Mouse (Mus musculus) CH12.LX (cell line): Measurements from ENCODE around the gene Fnbp1. TPM values are rescaled to one million over a fixed set of nuclear protein-coding genes. Genes with fewer than 3 reads are reported as not detected.

Experiments used
- DNase-seq: peaks from one replicate; pipeline ENCODE4 v3.0.0-alpha.2; 2013; ENCODE audit errors: extremely low read depth
- H3K27ac ChIP-seq: 2 replicates; pipeline ENCODE4 v1.5.1; 2012; ENCODE audit warnings: low read depth, mild to moderate bottlenecking, control low read depth, moderate library complexity; ENCODE audit not compliant: insufficient read depth
- H3K27me3 ChIP-seq: replicated peaks from 2 replicates; pipeline ENCODE3; 2012; ENCODE audit warnings: inconsistent platforms
- H3K36me3 ChIP-seq, 2 experiments: replicated peaks in 1 of 2; 2 replicates each; pipeline versions ENCODE3 to v1.6.1; 2012; ENCODE audit warnings: inconsistent platforms in 1 of 2, low read length in 1 of 2, mild to moderate bottlenecking in 1 of 2, mixed read lengths in 1 of 2, moderate library complexity in 1 of 2; ENCODE audit not compliant: control insufficient read depth in 1 of 2, insufficient read depth in 1 of 2
- H3K4me1 ChIP-seq, 2 experiments: 2 replicates each; pipeline ENCODE4 v1.6.1; 2012; ENCODE audit warnings: inconsistent platforms in 1 of 2, moderate library complexity in 1 of 2; ENCODE audit not compliant: insufficient read depth in 2 of 2, control insufficient read depth in 1 of 2
- H3K4me2 ChIP-seq: 2 replicates; pipeline ENCODE4 v1.6.1; 2012; ENCODE audit warnings: low read depth, mild to moderate bottlenecking, control low read depth; ENCODE audit not compliant: poor library complexity, insufficient read depth, severe bottlenecking
- H3K4me3 ChIP-seq, 3 experiments: fragments of 150-350 bp in 1 of 3; sonication (generic) in 1 of 3; replicated peaks in 1 of 3; 2 replicates each; pipeline versions ENCODE3 to v1.5.1; 2011 to 2012; ENCODE audit warnings: low read depth in 2 of 3, low read length in 2 of 3, mild to moderate bottlenecking in 2 of 3, moderate library complexity in 2 of 3, control low read depth in 1 of 3, improper control_type of control experiment in 1 of 3, inconsistent platforms in 1 of 3, mixed read lengths in 1 of 3; ENCODE audit not compliant: poor library complexity in 1 of 3
- H3K79me2 ChIP-seq: replicated peaks from 2 replicates; pipeline ENCODE4 v1.6.1; 2012; ENCODE audit warnings: mild to moderate bottlenecking, moderate library complexity; ENCODE audit not compliant: control insufficient read depth, poor library complexity, insufficient read depth, severe bottlenecking; ENCODE audit errors: extremely low read depth
- H3K9ac ChIP-seq: 2 replicates; pipeline ENCODE4 v1.6.1; 2012; ENCODE audit warnings: low read depth, mild to moderate bottlenecking, control low read depth, moderate library complexity; ENCODE audit not compliant: insufficient read depth
- H3K9me3 ChIP-seq: replicated peaks from 2 replicates; pipeline ENCODE3; 2012; ENCODE audit warnings: low read length, inconsistent platforms, mixed read lengths
- BHLHE40 ChIP-seq: IDR thresholded peaks from 2 replicates; pipeline ENCODE4 v1.6.1; 2011; ENCODE audit warnings: mild to moderate bottlenecking, low read depth, low read length, improper control_type of control experiment
- CHD1 ChIP-seq: IDR thresholded peaks from 2 replicates; pipeline ENCODE4 v1.6.1; 2012; ENCODE audit warnings: low read depth, low read length, improper control_type of control experiment, inconsistent platforms
- CTCF ChIP-seq, 2 experiments: IDR thresholded peaks in 1 of 2; conservative IDR thresholded peaks in 1 of 2; 2 replicates each; pipeline ENCODE4 v1.5.1; 2011 to 2012; ENCODE audit warnings: low read depth in 2 of 2, low read length in 2 of 2, improper control_type of control experiment in 1 of 2, inconsistent platforms in 1 of 2, mild to moderate bottlenecking in 1 of 2, moderate library complexity in 1 of 2
- E2F4 ChIP-seq: IDR thresholded peaks from 2 replicates; pipeline ENCODE4 v1.6.1; 2011; ENCODE audit warnings: low read depth, low read length, improper control_type of control experiment; ENCODE audit not compliant: insufficient replicate concordance
- EP300 ChIP-seq: IDR thresholded peaks from 2 replicates; pipeline ENCODE4 v1.6.1; 2011; ENCODE audit warnings: low read length, improper control_type of control experiment
- GABPA ChIP-seq: IDR thresholded peaks from 2 replicates; pipeline ENCODE4 v1.6.1; 2012; ENCODE audit warnings: low read depth, low read length, improper control_type of control experiment, inconsistent platforms; ENCODE audit not compliant: insufficient replicate concordance
- JUN ChIP-seq: IDR thresholded peaks from 2 replicates; pipeline ENCODE4 v1.6.1; 2011; ENCODE audit warnings: low read depth, mild to moderate bottlenecking, low read length, improper control_type of control experiment, moderate library complexity; ENCODE audit not compliant: insufficient read depth
- JUND ChIP-seq: conservative IDR thresholded peaks from 2 replicates; pipeline ENCODE4 v1.6.1; 2011; ENCODE audit warnings: low read depth, low read length, improper control_type of control experiment
- MAFK ChIP-seq: IDR thresholded peaks from 2 replicates; pipeline ENCODE4 v1.6.1; 2011; ENCODE audit warnings: low read length, improper control_type of control experiment; ENCODE audit not compliant: insufficient replicate concordance
- MYC ChIP-seq: IDR thresholded peaks from 2 replicates; pipeline ENCODE4 v1.6.1; 2011; ENCODE audit warnings: low read depth, mild to moderate bottlenecking, improper control_type of control experiment, low read length
- NELFE ChIP-seq: IDR thresholded peaks from 2 replicates; pipeline ENCODE4 v1.6.1; 2011; ENCODE audit warnings: low read depth, low read length, improper control_type of control experiment
- PAX5 ChIP-seq: IDR thresholded peaks from 2 replicates; pipeline ENCODE4 v1.6.1; 2012; ENCODE audit warnings: low read length, inconsistent platforms, mixed read lengths
- POLR2AphosphoS2 ChIP-seq: IDR thresholded peaks from 2 replicates; pipeline ENCODE4 v1.6.1; 2011; ENCODE audit warnings: low read depth, low read length, improper control_type of control experiment
- RAD21 ChIP-seq: IDR thresholded peaks from 2 replicates; pipeline ENCODE4 v1.6.1; 2011; ENCODE audit warnings: low read depth, mild to moderate bottlenecking, low read length, improper control_type of control experiment, moderate library complexity
- SIN3A ChIP-seq: IDR thresholded peaks from 2 replicates; pipeline ENCODE4 v1.6.1; 2012; ENCODE audit warnings: low read length, improper control_type of control experiment, inconsistent platforms
- SMC3 ChIP-seq: IDR thresholded peaks from 2 replicates; pipeline ENCODE4 v1.6.1; 2011; ENCODE audit warnings: low read depth, low read length, improper control_type of control experiment
- UBTF ChIP-seq: IDR thresholded peaks from 2 replicates; pipeline ENCODE4 v1.6.1; 2012; ENCODE audit warnings: low read depth, mild to moderate bottlenecking, inconsistent platforms, low read length, improper control_type of control experiment, moderate library complexity
- USF1 ChIP-seq: IDR thresholded peaks from 2 replicates; pipeline ENCODE4 v1.6.1; 2014; ENCODE audit warnings: low read depth, mild to moderate bottlenecking, inconsistent platforms, low read length, improper control_type of control experiment
- dilution Hi-C: fragments of 300-500 bp; cut with MboI; formaldehyde crosslinking; loops from 2 replicates; pipeline ENCODE4 v1.14.3; 2020; ENCODE audit warnings: low sequenced_read_pairs; ENCODE audit not compliant: extremely low pct_unique_long_range_greater_than_20kb, extremely low pct_ligation_motif_present
- in situ Hi-C: fragments of 300-500 bp; cut with MboI; formaldehyde crosslinking; loops from 3 replicates; pipeline ENCODE4 v1.14.3; 2019; ENCODE audit warnings: low sequenced_read_pairs, low pct_ligation_motif_present, low pct_unique_long_range_greater_than_20kb, mixed read lengths
- polyA plus RNA-seq: library from polyadenylated mRNA; unstranded; fragments of >175 nt; gene quantifications from 2 replicates; pipeline ENCODE4 v1.2.1, GENCODE M21; 2012; ENCODE audit warnings: low read depth; ENCODE audit not compliant: insufficient read length
- total RNA-seq, 2 experiments: library from RNA; depleted of rRNA; stranded (reverse); fragments of 300-350 nt in 1 of 2; fragments of >200 nt in 1 of 2; gene quantifications; 2 replicates each; pipeline ENCODE4 v1.2.3; 2012 to 2014

Gene Fnbp1
- total and polyA plus RNA-seq, 3 experiments = 29.6 to 133 (median 50.5) TPM

- no peak overlapping the region for H3K4me2 ChIP-seq
- dilution Hi-C loops (no loop called here), in situ Hi-C loops (loop anchor here (25.0 kb wide), 1 partner anchor 406 kb away; the partner anchor contains the start of gene Ass1)
- H3K9me3 ChIP-seq = peaks cover 10% of the 10 kb centered on the region
- peaks cover 13 to 46% of the 10 kb centered on the region in 2 experiments for H3K4me1 ChIP-seq
- no peak overlapping the region for H3K4me3 ChIP-seq
- no peaks in the 10 kb centered on the region for H3K27me3 ChIP-seq
- H3K9ac ChIP-seq = no peak overlapping the region
- H3K36me3 ChIP-seq = peaks cover 68 to 81% of the 10 kb centered on the region in 2 experiments
- no peak for DNase-seq
- H3K27ac ChIP-seq = no peak overlapping the region
- TF ChIP-seq CTCF (conservative IDR thresholded peaks at IDR 0.05 in 1 of 2, IDR thresholded peaks at IDR 0.05 in 1 of 2; ENCODE audit: low read depth in 2 of 2, low read length in 2 of 2) (peak in 1 of 2 experiments; percentile 34; a peak in 3 of 4 replicates), SMC3 (peak; percentile 23), E2F4 (no peak)
- no peaks in the 10 kb centered on the region for H3K79me2 ChIP-seq
These were observed 85.7 kb downstream of the Fnbp1 start for GRCm38 (mm10) chr2:31056070-31056469.

DNA sequence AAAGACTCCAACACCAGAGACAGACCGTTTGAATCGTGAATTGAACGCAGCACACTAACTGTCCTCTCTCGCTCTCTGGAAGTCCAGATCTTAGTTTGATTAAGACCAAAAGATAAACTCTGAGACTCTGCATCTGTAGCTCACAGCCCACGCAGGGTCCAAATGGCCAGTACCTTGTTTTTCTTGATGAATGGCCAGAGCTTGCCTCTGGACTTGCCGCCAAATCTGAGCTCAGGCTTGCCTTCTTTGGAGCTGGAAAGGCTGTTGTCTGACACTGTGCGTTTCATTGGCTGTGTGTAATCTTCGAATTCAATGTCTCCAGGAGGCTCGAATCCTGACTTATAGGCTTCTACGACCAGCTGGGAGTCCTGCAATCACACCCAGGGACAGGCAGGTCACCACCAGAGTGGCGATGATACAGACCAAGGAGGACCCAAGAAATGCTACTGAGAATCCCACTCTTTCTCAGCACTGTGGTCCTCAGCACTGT, 87.9 kb downstream of the Fnbp1 start:
- dilution Hi-C loops = no loop called here
- H3K4me3 ChIP-seq = no peak overlapping the region

GRCm38 (mm10) chr2:31053426-31053825, 88.4 kb downstream of the Fnbp1 start:
- in situ Hi-C loops = loop anchor here (25.0 kb wide), 1 partner anchor 409 kb away; the partner anchor contains the start of gene Ass1
- Histone ChIP-seq H3K79me2 (no peaks in the 10 kb centered on the region), H3K27me3 (no peaks in the 10 kb centered on the region), H3K36me3 (peaks cover 80 to 99% of the 10 kb centered on the region in 2 experiments), H3K4me3 (no peak overlapping the region), H3K27ac (no peak overlapping the region), H3K9me3 (peaks cover 10% of the 10 kb centered on the region), H3K4me2 (no peak overlapping the region), H3K4me1 (peaks cover 6 to 35% of the 10 kb centered on the region in 2 experiments; a peak in 3 of 4 replicates), H3K9ac (no peak overlapping the region)
- dilution Hi-C loops = no loop called here
- DNase-seq = no peak
- TF ChIP-seq SIN3A = no peak
- no peak for TF ChIP-seq MAFK

More for the DNA sequence above, 87.9 kb downstream of the Fnbp1 start:
- H3K9me3 ChIP-seq = peaks cover 10% of the 10 kb centered on the region
- H3K9ac ChIP-seq = no peak overlapping the region
- in situ Hi-C loops = loop anchor here (25.0 kb wide), 1 partner anchor 408 kb away; the partner anchor contains the start of gene Ass1
- H3K36me3 ChIP-seq = peaks cover 79 to 98% of the 10 kb centered on the region in 2 experiments
- no peaks in the 10 kb centered on the region for H3K27me3 ChIP-seq
- H3K27ac ChIP-seq = no peak overlapping the region
- peaks cover 10 to 39% of the 10 kb centered on the region in 2 experiments for H3K4me1 ChIP-seq
- no peaks in the 10 kb centered on the region for H3K79me2 ChIP-seq
- H3K4me2 ChIP-seq = no peak overlapping the region
- DNase-seq = no peak
- TF ChIP-seq NELFE = no peak
- no peak for TF ChIP-seq JUN
- TF ChIP-seq SIN3A = no peak
- TF ChIP-seq USF1 = no peak
- no peak for TF ChIP-seq JUND
- no peak for TF ChIP-seq BHLHE40
- TF ChIP-seq UBTF = no peak
- no peak for TF ChIP-seq EP300
- TF ChIP-seq CHD1 = no peak
- no peak for TF ChIP-seq POLR2AphosphoS2
- TF ChIP-seq RAD21 = no peak
- no peak for TF ChIP-seq MAFK
- TF ChIP-seq GABPA = no peak
- no peak for TF ChIP-seq PAX5
- TF ChIP-seq MYC = no peak
